Mouse (Mus musculus) embryonic facial prominence, embryonic 15.5 days (tissue): ENCODE results near the gene Uqcr10. TPM values are rescaled to one million over a fixed set of nuclear protein-coding genes. Genes with fewer than 3 reads are reported as not detected.

Source experiments
- ATAC-seq: fragments of 200-750 bp; cut with Nextera tagmentation; 2 replicates; pipeline ENCODE4 v1.8.0; 2017; ENCODE audit warnings: low read depth, moderate TSS enrichment; ENCODE audit not compliant: insufficient number of reproducible peaks, low FRiP score, low TSS enrichment
- H3K27ac ChIP-seq: fragments of 300-500 bp; sonication (generic); replicated peaks from 2 replicates; pipeline ENCODE4 v1.5.1; 2015; ENCODE audit warnings: mild to moderate bottlenecking, inconsistent platforms
- H3K27me3 ChIP-seq: fragments of 300-500 bp; sonication (generic); 2 replicates; pipeline ENCODE4 v1.6.1; 2015; ENCODE audit warnings: inconsistent platforms
- H3K36me3 ChIP-seq: fragments of 300-500 bp; sonication (generic); 2 replicates; pipeline ENCODE4 v1.6.1; 2015; ENCODE audit warnings: mild to moderate bottlenecking, inconsistent platforms
- H3K4me1 ChIP-seq: fragments of 300-500 bp; sonication (generic); 2 replicates; pipeline ENCODE4 v1.6.1; 2015; ENCODE audit warnings: inconsistent platforms
- H3K4me2 ChIP-seq: fragments of 300-500 bp; sonication (generic); replicated peaks from 2 replicates; pipeline ENCODE4 v1.6.1; 2015; ENCODE audit warnings: mild to moderate bottlenecking, inconsistent platforms
- H3K4me3 ChIP-seq: fragments of 300-500 bp; sonication (generic); replicated peaks from 2 replicates; pipeline ENCODE4 v1.5.1; 2015; ENCODE audit warnings: mild to moderate bottlenecking, inconsistent platforms
- H3K9ac ChIP-seq: fragments of 300-500 bp; sonication (generic); 2 replicates; pipeline ENCODE4 v1.6.1; 2015; ENCODE audit warnings: inconsistent platforms
- H3K9me3 ChIP-seq: fragments of 300-500 bp; sonication (generic); replicated peaks from 2 replicates; pipeline ENCODE4 v1.6.1; 2016; ENCODE audit warnings: inconsistent platforms
- WGBS: fragments of 180-500 bp; shearing (Covaris S2); methylation state at CpG from one replicate; pipeline ENCODE4 v1.1.7; 2015; 5-methylcytosine and 5-hydroxymethylcytosine counted together
- polyA plus RNA-seq: library from polyadenylated mRNA; unstranded; fragments of >200 nt; fragmentation: Nextera tagmentation; extraction: Ambion mirVana; gene quantifications from 2 replicates; pipeline ENCODE4 v1.2.1, GENCODE M21; 2015

Gene Uqcr10
- polyA plus RNA-seq, 1 experiment from 2014 or later: 735 TPM

DNA sequence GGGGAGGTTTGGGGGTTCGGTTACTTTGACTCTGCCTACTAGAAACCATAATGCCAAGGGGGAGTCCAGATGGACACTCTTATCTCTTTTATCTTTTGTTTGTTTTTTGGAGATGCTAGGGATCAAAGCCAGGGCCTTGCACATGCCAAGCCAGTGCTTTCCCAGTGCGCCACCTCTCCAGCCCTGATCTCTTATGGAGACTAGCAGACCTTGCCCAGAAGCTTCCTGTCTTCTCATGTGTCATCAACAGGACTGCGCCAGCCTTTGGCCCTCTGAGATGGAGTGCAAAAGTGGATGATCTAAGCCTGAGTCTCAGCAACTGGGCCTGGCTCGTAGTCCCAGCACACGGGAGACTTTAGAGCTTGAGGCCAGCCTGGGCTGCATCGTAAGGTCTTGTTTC is 28.4 kb downstream of the Uqcr10 start:
- WGBS: 90% methylated on average over 6 of the region's 6 CpGs
- H3K36me3 ChIP-seq: peaks cover 31% of the 10 kb centered on the region
- ATAC-seq: no peak

GRCm38 (mm10) chr11:4675126-4675562 is 29.0 kb downstream of the Uqcr10 start:
- WGBS: 89% methylated on average over 6 of the region's 6 CpGs
- H3K36me3 ChIP-seq: peaks cover 35% of the 10 kb centered on the region
- no peaks in the 10 kb centered on the region for H3K27me3 ChIP-seq
- no peak for ATAC-seq
- H3K4me3 ChIP-seq: no peak overlapping the region
- peaks cover 18% of the 10 kb centered on the region for H3K4me1 ChIP-seq
- no peak overlapping the region for H3K27ac ChIP-seq
- no peaks in the 10 kb centered on the region for H3K9me3 ChIP-seq
- no peak overlapping the region for H3K4me2 ChIP-seq
- H3K9ac ChIP-seq: no peak overlapping the region

More for the DNA sequence above, 28.4 kb downstream of the Uqcr10 start:
- no peak overlapping the region for H3K4me3 ChIP-seq
- H3K4me1 ChIP-seq: peaks cover 20% of the 10 kb centered on the region
- H3K27me3 ChIP-seq: no peaks in the 10 kb centered on the region
- no peaks in the 10 kb centered on the region for H3K9me3 ChIP-seq
- H3K9ac ChIP-seq: no peak overlapping the region
- no peak overlapping the region for H3K4me2 ChIP-seq
- H3K27ac ChIP-seq: no peak overlapping the region

DNA sequence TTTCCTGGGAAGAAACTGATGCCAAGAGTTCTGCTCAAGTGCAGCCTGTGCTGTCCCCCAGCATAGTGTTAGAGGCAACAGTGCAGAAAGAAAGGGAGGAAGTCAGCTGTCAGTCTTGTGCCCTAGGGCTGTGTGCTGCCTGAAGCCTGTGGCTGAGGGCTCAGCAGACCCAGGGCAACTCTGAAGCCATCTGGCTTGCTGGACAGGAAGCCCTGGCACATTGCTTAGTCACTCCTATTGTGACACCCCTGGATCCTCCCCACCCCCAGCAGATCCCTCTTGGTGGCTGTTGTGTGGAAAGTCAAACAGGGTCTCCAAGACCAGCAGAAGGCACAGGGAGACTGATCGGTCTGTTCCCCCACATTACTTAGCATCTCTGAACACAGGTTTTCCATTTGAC is 29.5 kb downstream of the Uqcr10 start:
- ATAC-seq: no peak
- no peaks in the 10 kb centered on the region for H3K27me3 ChIP-seq
- H3K4me2 ChIP-seq: no peak overlapping the region
- no peaks in the 10 kb centered on the region for H3K9me3 ChIP-seq
- H3K27ac ChIP-seq: no peak overlapping the region
- H3K4me3 ChIP-seq: no peak overlapping the region
- H3K9ac ChIP-seq: no peak overlapping the region
- peaks cover 13% of the 10 kb centered on the region for H3K4me1 ChIP-seq
- H3K36me3 ChIP-seq: peaks cover 36% of the 10 kb centered on the region
- WGBS: 92% methylated on average over 1 of the region's 1 CpGs

GRCm38 (mm10) chr11:4671736-4672135 is 32.4 kb downstream of the Uqcr10 start:
- no peak overlapping the region for H3K9ac ChIP-seq
- no peaks in the 10 kb centered on the region for H3K27me3 ChIP-seq
- no peak for ATAC-seq
- no peak overlapping the region for H3K4me2 ChIP-seq
- 83% methylated on average over 4 of the region's 4 CpGs for WGBS
- no peak overlapping the region for H3K4me3 ChIP-seq
- H3K4me1 ChIP-seq: no peaks in the 10 kb centered on the region
- peaks cover 36% of the 10 kb centered on the region for H3K36me3 ChIP-seq
- no peak overlapping the region for H3K27ac ChIP-seq
- H3K9me3 ChIP-seq: no peaks in the 10 kb centered on the region

DNA sequence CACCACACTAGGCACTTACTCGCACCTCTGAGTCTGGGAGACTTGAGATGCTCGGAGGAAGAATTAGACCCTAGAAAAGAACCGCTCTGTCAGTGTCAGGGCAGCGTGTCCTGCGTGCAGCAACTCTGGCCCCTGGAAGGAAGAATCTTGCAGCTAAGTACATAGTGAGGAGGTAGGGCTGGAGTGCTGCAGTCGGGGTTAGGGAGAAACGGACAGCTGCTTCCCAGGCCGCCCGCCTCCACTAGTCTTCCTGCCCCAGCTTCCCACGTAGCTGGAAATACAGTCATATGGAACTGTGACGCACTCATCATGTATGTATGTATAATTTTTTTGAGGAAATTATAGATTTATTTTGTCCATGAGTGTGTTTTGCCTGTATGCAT is 41.7 kb downstream of the Uqcr10 start:
- Histone ChIP-seq H3K9ac (no peak overlapping the region), H3K27me3 (no peaks in the 10 kb centered on the region), H3K4me1 (no peaks in the 10 kb centered on the region), H3K9me3 (no peaks in the 10 kb centered on the region), H3K4me2 (no peak overlapping the region), H3K27ac (no peak overlapping the region), H3K4me3 (no peak overlapping the region), H3K36me3 (peaks cover 33% of the 10 kb centered on the region)
- 82% methylated on average over 11 of the region's 11 CpGs for WGBS
- ATAC-seq: no peak; the same call in 1 of the 2 replicates

GRCm38 (mm10) chr11:4661871-4662495 is 42.2 kb downstream of the Uqcr10 start:
- Histone ChIP-seq H3K27me3 (no peaks in the 10 kb centered on the region), H3K4me3 (no peak overlapping the region), H3K9me3 (no peaks in the 10 kb centered on the region), H3K9ac (no peak overlapping the region), H3K4me1 (no peaks in the 10 kb centered on the region), H3K36me3 (peaks cover 38% of the 10 kb centered on the region), H3K27ac (0 out of 2 replicates have a peak overlapping the region, but pooled peaks have one; percentile 11), H3K4me2 (no peak overlapping the region)
- no peak for ATAC-seq
- WGBS: 74% methylated on average over 10 of the region's 10 CpGs

DNA sequence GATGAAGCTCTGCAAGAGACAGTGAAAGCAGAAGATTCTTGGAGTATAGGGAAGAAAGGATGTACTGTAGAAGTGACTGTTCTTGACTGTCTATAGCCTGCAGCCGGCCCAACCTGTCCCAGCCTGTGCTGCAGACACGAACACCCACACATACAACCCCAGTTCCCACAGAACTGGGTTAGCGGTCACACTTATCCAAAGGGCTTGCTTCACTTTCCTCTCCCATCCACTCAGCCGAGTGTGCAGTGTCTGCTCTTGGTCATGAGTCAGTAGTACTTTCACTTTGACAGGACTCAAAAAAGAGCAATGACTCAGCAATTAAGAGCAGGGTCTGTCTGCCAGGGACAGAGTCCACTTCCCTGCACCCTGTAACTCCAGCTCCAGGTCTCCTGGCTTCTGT is 42.8 kb downstream of the Uqcr10 start:
- Histone ChIP-seq H3K4me2 (no peak overlapping the region), H3K4me3 (no peak overlapping the region), H3K27ac (0 out of 2 replicates have a peak overlapping the region, but pooled peaks have one; percentile 11), H3K4me1 (no peaks in the 10 kb centered on the region), H3K36me3 (peaks cover 39% of the 10 kb centered on the region), H3K9ac (no peak overlapping the region), H3K9me3 (no peaks in the 10 kb centered on the region), H3K27me3 (no peaks in the 10 kb centered on the region)
- ATAC-seq: no peak
- WGBS: 66% methylated on average over 4 of the region's 4 CpGs

DNA sequence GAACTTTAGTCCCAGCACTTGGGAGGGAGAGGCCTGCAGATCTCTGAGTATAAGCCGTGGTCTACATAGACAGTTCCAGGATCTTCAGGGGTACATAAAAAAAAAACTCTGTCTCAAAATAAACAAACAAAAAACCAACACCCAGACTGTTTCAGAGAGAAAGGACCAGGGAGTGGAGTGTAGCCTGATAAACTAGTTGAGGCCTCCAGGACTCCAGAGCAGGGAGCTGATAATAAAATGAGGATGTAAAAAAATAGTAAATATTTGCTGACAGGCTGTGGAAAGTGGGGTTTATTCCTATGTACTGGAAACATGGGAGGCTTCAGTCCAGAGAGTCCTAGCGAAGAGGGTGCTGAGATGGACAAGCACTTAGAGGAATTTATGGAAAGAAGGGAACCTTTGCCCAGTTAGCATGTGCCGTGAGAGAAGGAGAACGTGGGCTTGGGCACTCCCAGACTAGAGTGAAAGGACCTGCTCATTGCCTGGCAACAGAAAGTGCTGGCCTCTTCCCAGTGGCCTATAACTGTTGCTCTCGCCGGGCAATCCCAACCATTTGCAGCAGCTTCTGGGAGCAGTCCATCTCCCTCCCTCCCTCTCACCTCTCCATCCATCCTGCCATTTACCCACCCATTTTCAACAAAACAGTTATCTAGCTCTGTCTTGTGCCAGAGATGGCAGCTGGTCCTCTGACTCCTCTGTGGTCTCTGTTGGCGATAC is 43.7 kb downstream of the Uqcr10 start:
- Histone ChIP-seq H3K4me3 (no peak overlapping the region), H3K27me3 (no peaks in the 10 kb centered on the region), H3K9ac (no peak overlapping the region), H3K27ac (no peak overlapping the region), H3K9me3 (no peaks in the 10 kb centered on the region), H3K4me2 (no peak overlapping the region), H3K4me1 (no peaks in the 10 kb centered on the region), H3K36me3 (peaks cover 39% of the 10 kb centered on the region)
- 90% methylated on average over 7 of the region's 7 CpGs for WGBS
- no peak for ATAC-seq

GRCm38 (mm10) chr11:4659818-4660217 is 44.3 kb downstream of the Uqcr10 start:
- Histone ChIP-seq H3K9ac (no peak overlapping the region), H3K9me3 (no peaks in the 10 kb centered on the region), H3K4me1 (no peaks in the 10 kb centered on the region), H3K27me3 (no peaks in the 10 kb centered on the region), H3K27ac (no peak overlapping the region), H3K36me3 (peaks cover 39% of the 10 kb centered on the region), H3K4me3 (no peak overlapping the region), H3K4me2 (no peak overlapping the region)
- no peak for ATAC-seq
- 86% methylated on average over 1 of the region's 1 CpGs for WGBS

Other genes with a start within 250 kb of the Uqcr10 start
- 27.6 and 27.9 TPM in 2 replicates for gene Mtmr3, start 109.5 kb downstream of the Uqcr10 start, polyA plus RNA-seq
- gene Gm11032, start 84.3 kb downstream of the Uqcr10 start, polyA plus RNA-seq: not detected in 2 replicates
- gene Ascc2, start 66.6 kb downstream of the Uqcr10 start, polyA plus RNA-seq: 29.3 and 33.3 TPM in 2 replicates
- 62.8 and 67.1 TPM in 2 replicates for gene Zmat5, start 336 bp upstream of the Uqcr10 start, polyA plus RNA-seq
- gene Cabp7, start 42.4 kb upstream of the Uqcr10 start, polyA plus RNA-seq: 0.09 and 0.28 TPM in 2 replicates
- gene Nf2, start 145.2 kb upstream of the Uqcr10 start, polyA plus RNA-seq: 47.1 and 50.7 TPM in 2 replicates
- 39.0 and 41.3 TPM in 2 replicates for gene Nipsnap1, start 169.6 kb upstream of the Uqcr10 start, polyA plus RNA-seq
- gene Thoc5, start 191.0 kb upstream of the Uqcr10 start, polyA plus RNA-seq: 29.4 and 33.7 TPM in 2 replicates
- gene Nefh, start 243.7 kb upstream of the Uqcr10 start, polyA plus RNA-seq: 0.20 and 0.27 TPM in 2 replicates